Mouse (Mus musculus) heart, embryonic 14.5 days (tissue): ENCODE measurements around the gene Med26. TPM values are rescaled to one million over a fixed set of nuclear protein-coding genes. Genes with fewer than 3 reads are reported as not detected.

Source experiments
- ATAC-seq: fragments of 200-750 bp; cut with Nextera tagmentation; 2 replicates; pipeline ENCODE4 v1.8.0; 2017; ENCODE audit warnings: low read depth, moderate TSS enrichment; ENCODE audit not compliant: insufficient number of reproducible peaks, insufficient read depth, low FRiP score
- H3K27ac ChIP-seq, 2 experiments: fragments of 200-500 bp in 1 of 2; fragments of 300-500 bp in 1 of 2; sonication (generic) in 1 of 2; replicated peaks in 1 of 2; 2 replicates each; pipeline ENCODE4 v1.5.1; 2012 to 2014; ENCODE audit warnings: low read depth in 2 of 2, low read length in 2 of 2, control low read depth in 1 of 2, mild to moderate bottlenecking in 1 of 2, mixed read lengths in 1 of 2; ENCODE audit not compliant: control insufficient read depth in 1 of 2, insufficient read depth in 1 of 2
- H3K27me3 ChIP-seq: fragments of 300-500 bp; sonication (generic); 2 replicates; pipeline ENCODE4 v1.6.1; 2014; ENCODE audit warnings: mild to moderate bottlenecking, low read length, control low read depth; ENCODE audit not compliant: control insufficient read depth, insufficient read depth
- H3K36me3 ChIP-seq: fragments of 300-500 bp; sonication (generic); 2 replicates; pipeline ENCODE4 v1.6.1; 2014; ENCODE audit warnings: mild to moderate bottlenecking, control low read depth, low read length, mixed read lengths; ENCODE audit not compliant: control insufficient read depth, insufficient read depth
- H3K4me1 ChIP-seq, 2 experiments: fragments of 200-500 bp in 1 of 2; fragments of 300-500 bp in 1 of 2; sonication (generic) in 1 of 2; 2 replicates each; pipeline ENCODE4 v1.6.1; 2012 to 2014; ENCODE audit warnings: low read length in 2 of 2, control low read depth in 1 of 2, mixed read lengths in 1 of 2; ENCODE audit not compliant: control insufficient read depth in 2 of 2, insufficient read depth in 2 of 2
- H3K4me2 ChIP-seq: fragments of 300-500 bp; sonication (generic); 2 replicates; pipeline ENCODE4 v1.6.1; 2014; ENCODE audit warnings: mild to moderate bottlenecking, low read length
- H3K4me3 ChIP-seq, 2 experiments: fragments of 200-500 bp in 1 of 2; fragments of 300-500 bp in 1 of 2; sonication (generic) in 1 of 2; 2 replicates each; pipeline ENCODE4 v1.5.1; 2012 to 2014; ENCODE audit warnings: low read length in 2 of 2, mild to moderate bottlenecking in 2 of 2, control low read depth in 1 of 2, low read depth in 1 of 2, moderate library complexity in 1 of 2; ENCODE audit not compliant: control insufficient read depth in 1 of 2, insufficient read depth in 1 of 2
- H3K9ac ChIP-seq: fragments of 300-500 bp; sonication (generic); 2 replicates; pipeline ENCODE4 v1.6.1; 2014; ENCODE audit warnings: mild to moderate bottlenecking, low read length
- H3K9me3 ChIP-seq: fragments of 300-500 bp; sonication (generic); 2 replicates; pipeline ENCODE4 v1.6.1; 2016; ENCODE audit warnings: low read length, control low read depth; ENCODE audit not compliant: control insufficient read depth
- WGBS: fragments of 180-500 bp; shearing (Covaris S2); extraction: QIAGEN DNeasy Blood & Tissue Kit; methylation state at CpG from one replicate; pipeline ENCODE4 v1.1.7; 2014; 5-methylcytosine and 5-hydroxymethylcytosine counted together
- polyA plus RNA-seq: library from polyadenylated mRNA; unstranded; fragments of >200 nt; fragmentation: Nextera tagmentation; extraction: Ambion mirVana; gene quantifications from 2 replicates; pipeline ENCODE4 v1.2.1, GENCODE M21; 2014

Med26 gene
- polyA plus RNA-seq, 1 experiment from 2014 or later: 7.8 TPM

DNA sequence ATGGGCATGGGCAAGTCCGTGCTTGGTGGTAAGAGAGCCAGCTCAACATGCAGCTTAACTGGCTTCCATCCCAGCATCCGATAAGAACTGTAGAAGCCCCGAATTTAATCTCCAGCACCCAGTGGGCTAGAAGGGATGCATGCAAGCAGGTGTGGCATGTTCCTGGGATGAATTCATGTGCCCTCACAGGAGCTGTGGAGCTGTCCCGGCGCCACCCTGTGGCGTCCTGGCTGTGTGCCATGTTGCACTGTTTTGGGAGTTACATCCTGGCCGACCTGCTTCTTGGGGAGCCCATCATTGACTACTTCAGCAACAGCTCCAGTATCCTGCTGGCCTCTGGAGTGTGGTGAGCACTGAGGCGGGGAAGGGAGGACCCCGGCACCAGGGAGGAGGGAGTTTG is 31.3 kb upstream of the Med26 start:
- no peak overlapping the region for H3K9ac ChIP-seq
- no peaks in the 10 kb centered on the region for H3K9me3 ChIP-seq
- H3K27ac ChIP-seq: peak overlapping the region in 1 of 2 experiments; percentile 83; a peak in 1 of 4 replicates
- H3K36me3 ChIP-seq: peaks cover 26% of the 10 kb centered on the region
- WGBS: 62% methylated on average over 9 of the region's 9 CpGs
- no peak overlapping the region for H3K4me3 ChIP-seq
- H3K4me1 ChIP-seq: peaks cover 14 to 34% of the 10 kb centered on the region in 2 experiments
- ATAC-seq: no peak
- no peaks in the 10 kb centered on the region for H3K27me3 ChIP-seq
- no peak overlapping the region for H3K4me2 ChIP-seq

DNA sequence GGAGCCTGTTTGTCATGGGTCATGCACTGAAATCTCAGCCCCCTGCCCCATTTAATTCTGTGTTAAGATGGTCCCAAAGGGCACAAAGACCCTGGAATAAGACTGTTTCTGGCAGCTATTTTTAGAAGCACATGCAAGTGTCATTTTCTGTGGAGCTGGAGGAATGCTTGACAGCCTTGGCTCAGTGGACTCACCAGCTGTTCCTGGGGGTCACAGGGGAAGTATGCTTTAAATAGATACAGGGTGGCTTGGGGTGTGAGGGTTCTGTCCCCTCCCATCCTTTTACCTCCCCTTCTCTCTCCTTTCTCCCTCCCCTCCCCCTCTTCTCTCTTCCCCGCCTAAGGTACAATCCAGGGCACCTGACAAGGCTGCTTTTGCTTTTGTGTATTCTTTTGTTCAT is 29.9 kb upstream of the Med26 start:
- H3K4me3 ChIP-seq: no peak overlapping the region
- 37% methylated on average over 1 of the region's 1 CpGs for WGBS
- no peaks in the 10 kb centered on the region for H3K27me3 ChIP-seq
- peak overlapping the region; percentile 72 to 83 for H3K27ac ChIP-seq
- H3K4me1 ChIP-seq: peaks cover 9 to 30% of the 10 kb centered on the region in 2 experiments
- no peaks in the 10 kb centered on the region for H3K9me3 ChIP-seq
- peaks cover 26% of the 10 kb centered on the region for H3K36me3 ChIP-seq
- ATAC-seq: peak; percentile 69; the same call in 1 of the 2 replicates
- H3K4me2 ChIP-seq: peak overlapping the region; percentile 42
- H3K9ac ChIP-seq: peak overlapping the region; percentile 59; the same call in 1 of the 2 replicates

DNA sequence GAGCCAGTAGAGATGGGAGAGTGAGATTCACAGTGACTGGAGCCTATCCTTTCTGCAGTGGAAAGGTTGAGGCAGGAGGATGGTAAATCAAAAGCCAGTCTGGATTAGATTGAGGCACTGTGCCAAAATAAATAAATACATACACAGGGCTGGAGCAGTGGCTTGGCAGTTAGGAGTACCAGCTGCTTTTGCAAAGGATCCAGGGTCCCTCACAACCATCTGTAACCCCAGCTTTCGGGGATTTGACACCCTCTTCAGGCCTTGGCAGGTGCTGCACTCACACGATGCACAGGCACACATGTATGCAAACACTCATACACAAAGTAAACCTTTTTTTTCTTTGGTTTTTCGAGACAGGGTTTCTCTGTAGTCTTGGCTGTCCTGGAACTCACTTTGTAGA is 29.2 kb upstream of the Med26 start:
- H3K27ac ChIP-seq: peak overlapping the region; percentile 72 to 83; a peak in 3 of 4 replicates
- WGBS: 76% methylated on average over 3 of the region's 3 CpGs

DNA sequence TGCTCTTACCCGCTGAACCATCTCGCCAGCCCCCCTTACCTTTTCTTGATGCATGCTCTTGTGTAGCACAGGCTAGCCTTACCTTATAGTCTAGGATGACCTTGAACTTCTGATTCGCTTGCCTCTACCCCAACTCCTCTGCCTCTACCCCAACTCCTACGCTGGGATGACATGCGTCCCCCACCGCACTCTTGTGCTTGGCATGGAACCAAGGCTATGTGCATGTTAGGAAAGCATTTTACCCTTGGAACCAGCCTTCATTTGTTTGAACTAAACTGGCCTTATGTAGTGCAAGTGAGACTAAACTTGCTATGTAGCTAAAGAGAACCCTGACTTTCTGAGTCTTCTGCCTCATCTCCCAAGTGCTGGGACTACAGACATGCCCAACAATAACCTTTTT is 27.8 kb upstream of the Med26 start:
- no peak overlapping the region for H3K9ac ChIP-seq
- no peaks in the 10 kb centered on the region for H3K27me3 ChIP-seq
- no peaks in the 10 kb centered on the region for H3K9me3 ChIP-seq
- H3K27ac ChIP-seq: no peak overlapping the region
- H3K4me3 ChIP-seq: no peak overlapping the region
- no peak for ATAC-seq
- WGBS: 90% methylated on average over 6 of the region's 6 CpGs
- no peak overlapping the region for H3K4me2 ChIP-seq
- peaks cover 9 to 28% of the 10 kb centered on the region in 2 experiments for H3K4me1 ChIP-seq
- peaks cover 11% of the 10 kb centered on the region for H3K36me3 ChIP-seq

More for the DNA sequence above, 29.2 kb upstream of the Med26 start:
- no peaks in the 10 kb centered on the region for H3K27me3 ChIP-seq
- H3K4me1 ChIP-seq: peaks cover 9 to 28% of the 10 kb centered on the region in 2 experiments
- peaks cover 25% of the 10 kb centered on the region for H3K36me3 ChIP-seq
- no peaks in the 10 kb centered on the region for H3K9me3 ChIP-seq
- no peak overlapping the region for H3K4me3 ChIP-seq
- ATAC-seq: no peak
- no peak overlapping the region for H3K9ac ChIP-seq
- no peak overlapping the region for H3K4me2 ChIP-seq

DNA sequence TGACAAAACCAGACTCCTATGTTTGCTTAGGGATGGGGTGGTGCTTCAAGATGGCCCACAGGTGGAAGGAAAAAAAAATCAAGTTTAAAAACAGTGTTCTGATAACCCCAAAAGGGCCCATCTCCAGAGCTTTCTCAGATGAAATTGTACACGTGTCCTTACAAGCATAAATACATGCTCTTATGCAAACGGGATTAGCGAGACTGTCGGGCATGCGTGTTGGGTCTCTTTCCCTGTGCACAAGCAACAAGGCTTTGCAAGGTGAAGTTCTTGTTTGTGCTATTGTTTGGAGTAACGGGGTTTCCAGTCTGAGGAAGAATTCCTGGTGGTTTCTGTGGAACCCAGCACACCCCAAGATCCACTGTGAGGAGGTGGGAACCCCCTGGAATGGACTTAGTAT is 25.4 kb upstream of the Med26 start:
- H3K4me2 ChIP-seq: peak overlapping the region; percentile 89
- WGBS: 79% methylated on average over 6 of the region's 6 CpGs
- H3K4me3 ChIP-seq: peak overlapping the region in 1 of 2 experiments; percentile 77; a peak in 1 of 4 replicates

DNA sequence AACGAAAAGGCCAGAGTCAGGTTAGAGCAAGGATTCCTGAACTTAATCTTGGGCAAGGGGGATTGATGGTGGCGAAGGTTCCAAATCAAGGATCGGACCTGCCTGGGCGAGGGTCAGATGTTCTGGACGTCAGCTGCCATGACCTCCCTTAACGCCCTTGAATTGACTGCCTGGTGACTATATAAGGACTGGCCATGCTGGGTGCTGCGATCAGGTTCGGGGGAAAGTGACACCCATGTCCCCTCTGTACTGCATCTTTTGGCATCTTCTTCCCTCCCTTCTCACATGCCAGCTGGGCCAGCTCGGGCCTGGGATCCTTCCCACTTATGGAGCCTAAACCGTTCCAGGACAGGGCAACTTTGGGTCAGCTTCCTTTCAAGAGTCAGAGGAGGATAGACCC is 24.4 kb upstream of the Med26 start:
- H3K27me3 ChIP-seq: no peaks in the 10 kb centered on the region
- H3K4me2 ChIP-seq: peak overlapping the region; percentile 89
- peaks cover 4 to 18% of the 10 kb centered on the region in 2 experiments for H3K4me1 ChIP-seq
- peak overlapping the region; percentile 92 for H3K9ac ChIP-seq
- ATAC-seq: no peak
- no peaks in the 10 kb centered on the region for H3K9me3 ChIP-seq
- H3K4me3 ChIP-seq: peak overlapping the region; percentile 77 to 81
- WGBS: 2% methylated on average over 10 of the region's 10 CpGs
- peaks cover 24% of the 10 kb centered on the region for H3K36me3 ChIP-seq
- H3K27ac ChIP-seq: peak overlapping the region; percentile 77 to 97

More for the DNA sequence above, 25.4 kb upstream of the Med26 start:
- no peaks in the 10 kb centered on the region for H3K9me3 ChIP-seq
- peaks cover 15% of the 10 kb centered on the region for H3K36me3 ChIP-seq
- peak overlapping the region; percentile 92 for H3K9ac ChIP-seq
- peaks cover 9 to 28% of the 10 kb centered on the region in 2 experiments for H3K4me1 ChIP-seq
- no peak overlapping the region for H3K27ac ChIP-seq
- ATAC-seq: no peak
- no peaks in the 10 kb centered on the region for H3K27me3 ChIP-seq

DNA sequence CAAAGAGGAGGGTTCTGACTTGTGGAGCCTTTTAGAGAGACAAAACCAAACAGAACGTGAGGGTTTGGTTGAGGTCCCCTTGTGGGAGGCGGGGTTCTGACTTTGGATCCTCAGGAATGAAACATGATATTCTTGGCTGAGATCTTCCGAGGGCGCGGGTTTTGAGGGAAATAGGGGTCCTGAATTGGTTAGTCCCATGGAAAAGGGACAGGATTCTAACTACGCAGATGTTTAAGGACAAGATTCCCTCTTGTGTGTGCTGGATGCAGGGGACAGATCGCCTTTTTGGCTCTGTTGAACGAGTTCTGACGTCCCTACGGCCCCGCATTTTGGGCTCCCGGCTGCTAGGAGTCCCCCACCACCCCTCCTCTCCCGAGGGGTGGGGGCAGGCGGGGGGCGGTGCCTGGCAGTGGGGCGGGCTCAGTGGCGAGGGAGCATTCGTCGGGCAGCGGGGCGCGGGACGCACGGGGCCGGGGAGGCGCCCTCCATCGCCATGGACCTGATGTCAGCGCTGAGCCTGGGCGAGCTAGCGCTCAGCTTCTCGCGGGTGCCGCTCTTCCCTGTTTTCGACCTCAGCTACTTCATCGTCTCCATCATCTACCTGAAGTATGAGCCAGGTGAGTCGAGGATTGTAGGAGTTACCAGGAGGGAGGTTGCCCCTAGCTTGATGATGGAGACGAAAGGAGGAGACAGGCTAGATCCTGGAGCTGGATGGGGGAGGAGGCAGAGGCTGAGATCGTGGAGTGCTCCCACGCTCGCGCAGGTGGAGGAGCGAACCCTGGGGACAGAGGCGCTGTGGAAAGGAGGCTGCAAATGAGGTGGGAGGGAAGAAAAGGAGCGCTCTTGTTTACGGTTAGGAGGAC is 23.8 kb upstream of the Med26 start, which contains the start of gene Tmem38a:
TSS of gene Tmem38a (plus strand) at position 445 of the 863 bp plus-strand sequence.
- Histone ChIP-seq H3K27me3 (no peaks in the 10 kb centered on the region), H3K27ac (peak within 1 kb of the TSS; percentile 94 to 97)
- peak; percentile 45 for ATAC-seq

More for the DNA sequence above, 23.8 kb upstream of the Med26 start, which contains the start of gene Tmem38a:
- Histone ChIP-seq H3K36me3 (peaks cover 31% of the 10 kb centered on the region), H3K4me3 (peak within 1 kb of the TSS; percentile 77 to 81), H3K4me1 (peaks cover 4 to 17% of the 10 kb centered on the region in 2 experiments), H3K9ac (peak within 1 kb of the TSS; percentile 92), H3K4me2 (peak within 1 kb of the TSS; percentile 89), H3K9me3 (no peaks in the 10 kb centered on the region)
- WGBS: under 1% methylated on average over 43 of the region's 45 CpGs
